ENCODE assay signal across 8 mouse cellular contexts in genomic region chr9:78482386-78482785, GRCm38 (mm10). TPM values are rescaled to one million over a fixed set of nuclear protein-coding genes. Genes with fewer than 3 reads are reported as not detected.
DNase-seq lines count a peak whose midpoint lies in the region; ATAC-seq lines count a peak whose summit lies in the region.

No protein-coding gene starts in this region.

- H3K4me2 ChIP-seq in kidney, embryonic 15.5 days = peak overlapping the region; percentile 64
- peak overlapping the region; percentile 55 for H3K4me2 ChIP-seq in embryonic facial prominence, embryonic 14.5 days (ENCODE audit: low read depth, low read length)
- peak overlapping the region; percentile 42 for H3K4me2 ChIP-seq in limb, embryonic 11.5 days (ENCODE audit: low read depth, severe bottlenecking)
- peak overlapping the region; percentile 59 for H3K4me2 ChIP-seq in neural tube, embryonic 12.5 days (replicated peaks)

- no peak for ATAC-seq in kidney, embryonic 15.5 days (replicated peaks; ENCODE audit: low FRiP score)
- ATAC-seq in embryonic facial prominence, embryonic 14.5 days (ENCODE audit: low read depth) = no peak
- ATAC-seq in limb, embryonic 11.5 days (ENCODE audit: insufficient number of reproducible peaks, low FRiP score, low TSS enrichment, low read depth) = no peak
- ATAC-seq in neural tube, embryonic 12.5 days (ENCODE audit: low FRiP score, low read depth) = no peak

- no peaks in the 10 kb centered on the region for H3K27me3 ChIP-seq in kidney, embryonic 15.5 days
- no peaks in the 10 kb centered on the region for H3K27me3 ChIP-seq in embryonic facial prominence, embryonic 14.5 days (replicated peaks; ENCODE audit: control insufficient read depth, insufficient read depth, low read length)
- no peaks in the 10 kb centered on the region for H3K27me3 ChIP-seq in limb, embryonic 11.5 days (ENCODE audit: control insufficient read depth, insufficient read depth, low read length)
- no peaks in the 10 kb centered on the region for H3K27me3 ChIP-seq in neural tube, embryonic 12.5 days (replicated peaks)

- 11% methylated on average over 3 of the region's 3 CpGs for WGBS in kidney, embryonic 15.5 days
- WGBS in embryonic facial prominence, embryonic 14.5 days = 5% methylated on average over 3 of the region's 3 CpGs
- 10% methylated on average over 3 of the region's 3 CpGs for WGBS in limb, embryonic 11.5 days
- WGBS in neural tube, embryonic 12.5 days = 10% methylated on average over 3 of the region's 3 CpGs

- peaks cover 11% of the 10 kb centered on the region for H3K4me1 ChIP-seq in kidney, embryonic 15.5 days
- H3K4me1 ChIP-seq in embryonic facial prominence, embryonic 14.5 days (ENCODE audit: control insufficient read depth, insufficient read depth, low read length) = peaks cover 9% of the 10 kb centered on the region; the same call in 1 of the 2 replicates
- 0 out of 2 replicates have a peak, but pooled peaks cover 2% of the 10 kb centered on the region for H3K4me1 ChIP-seq in limb, embryonic 11.5 days (ENCODE audit: control insufficient read depth, insufficient read depth, low read length)
- peaks cover 12% of the 10 kb centered on the region for H3K4me1 ChIP-seq in neural tube, embryonic 12.5 days

- H3K9ac ChIP-seq in kidney, embryonic 15.5 days = peak overlapping the region; percentile 63
- peak overlapping the region; percentile 76 for H3K9ac ChIP-seq in embryonic facial prominence, embryonic 14.5 days (ENCODE audit: low read depth, low read length)
- H3K9ac ChIP-seq in limb, embryonic 11.5 days (ENCODE audit: low read length) = peak overlapping the region; percentile 85
- peak overlapping the region; percentile 76 for H3K9ac ChIP-seq in neural tube, embryonic 12.5 days

- H3K4me3 ChIP-seq in kidney, embryonic 15.5 days (replicated peaks) = peak overlapping the region; percentile 87
- H3K4me3 ChIP-seq in embryonic facial prominence, embryonic 14.5 days (ENCODE audit: low read depth, low read length) = peak overlapping the region; percentile 98
- peak overlapping the region; percentile 99 for H3K4me3 ChIP-seq in limb, embryonic 11.5 days (ENCODE audit: low read depth, low read length)
- H3K4me3 ChIP-seq in neural tube, embryonic 12.5 days = peak overlapping the region; percentile 46

- peaks cover 27% of the 10 kb centered on the region for H3K36me3 ChIP-seq in kidney, embryonic 15.5 days
- H3K36me3 ChIP-seq in embryonic facial prominence, embryonic 14.5 days (ENCODE audit: control insufficient read depth, insufficient read depth, low read length) = peaks cover 30% of the 10 kb centered on the region
- peaks cover 7% of the 10 kb centered on the region; the same call in 1 of the 2 replicates for H3K36me3 ChIP-seq in limb, embryonic 11.5 days (ENCODE audit: control insufficient read depth, insufficient read depth, low read length)
- peaks cover 18% of the 10 kb centered on the region for H3K36me3 ChIP-seq in neural tube, embryonic 12.5 days

- H3K27ac ChIP-seq in kidney, embryonic 15.5 days = peak overlapping the region; percentile 99
- H3K27ac ChIP-seq in embryonic facial prominence, embryonic 14.5 days (replicated peaks; ENCODE audit: low read depth, low read length) = peak overlapping the region; percentile 97
- H3K27ac ChIP-seq in limb, embryonic 11.5 days (replicated peaks; ENCODE audit: low read depth, low read length) = peak overlapping the region; percentile 96
- peak overlapping the region; percentile 98 for H3K27ac ChIP-seq in neural tube, embryonic 12.5 days

- no peak for DNase-seq in kidney, adult 8-10 months
- no peak for DNase-seq in embryonic facial prominence, embryonic 14.5 days (ENCODE audit: low spot score)
- DNase-seq in limb, embryonic 11.5 days (ENCODE audit: low spot score) = no peak
- DNase-seq in gastrocnemius, postnatal 25 days = no peak
- no peak for DNase-seq in gastrocnemius, postnatal 10 days
- no peak for DNase-seq in kidney, postnatal 10 days

- H3K9me3 ChIP-seq in kidney, embryonic 15.5 days (replicated peaks) = no peaks in the 10 kb centered on the region
- no peaks in the 10 kb centered on the region for H3K9me3 ChIP-seq in embryonic facial prominence, embryonic 14.5 days (ENCODE audit: control insufficient read depth, low read length)
- no peaks in the 10 kb centered on the region for H3K9me3 ChIP-seq in limb, embryonic 11.5 days (ENCODE audit: control insufficient read depth, low read length)
- H3K9me3 ChIP-seq in neural tube, embryonic 12.5 days = no peaks in the 10 kb centered on the region

RNA-seq across cellular contexts. Expression of gene Eef1a1, which starts 6.6 kb away (rescaled TPM):
- 4,779 and 4,974 TPM in 2 replicates for polyA plus RNA-seq in kidney, embryonic 15.5 days (2015; fragmentation: Nextera tagmentation; extraction: Ambion mirVana)
- 5,674 and 6,022 TPM in 2 replicates for polyA plus RNA-seq in embryonic facial prominence, embryonic 14.5 days (2014; fragmentation: Nextera tagmentation; extraction: Ambion mirVana)
- 5,036 and 5,240 TPM in 2 replicates for polyA plus RNA-seq in limb, embryonic 11.5 days (2014; fragmentation: Nextera tagmentation; extraction: Ambion mirVana)
- 3,212 and 3,225 TPM in 2 replicates for polyA plus RNA-seq in neural tube, embryonic 12.5 days (2016; fragmentation: Nextera tagmentation; extraction: Ambion mirVana)
- total RNA-seq in gastrocnemius, postnatal 25 days (2021) = 100 to 1,000 TPM; 488 to 752 TPM
- total RNA-seq in gastrocnemius, postnatal 10 days (2021) = 1,000 to 10,000 TPM; 2,370 to 3,141 TPM

RNA-seq across cellular contexts. Expression of gene Gm17324, which starts 33.8 kb away (rescaled TPM):
- 0.55 and 1.4 TPM in 2 replicates for polyA plus RNA-seq in kidney, embryonic 15.5 days (2015; fragmentation: Nextera tagmentation; extraction: Ambion mirVana)
- 0.71 TPM in 1 of 2 replicates, not detected in the other for polyA plus RNA-seq in embryonic facial prominence, embryonic 14.5 days (2014; fragmentation: Nextera tagmentation; extraction: Ambion mirVana)
- polyA plus RNA-seq in limb, embryonic 11.5 days (2014; fragmentation: Nextera tagmentation; extraction: Ambion mirVana) = 0.36 and 0.54 TPM in 2 replicates
- polyA plus RNA-seq in neural tube, embryonic 12.5 days (2016; fragmentation: Nextera tagmentation; extraction: Ambion mirVana) = 0.78 and 1.2 TPM in 2 replicates
- not detected for total RNA-seq in gastrocnemius, postnatal 25 days (2021)
- not detected for total RNA-seq in gastrocnemius, postnatal 10 days (2021)

RNA-seq across cellular contexts. Expression of gene Mto1, which starts 34.4 kb away (rescaled TPM):
- polyA plus RNA-seq in kidney, embryonic 15.5 days (2015; fragmentation: Nextera tagmentation; extraction: Ambion mirVana) = 26.7 and 27.9 TPM in 2 replicates
- polyA plus RNA-seq in embryonic facial prominence, embryonic 14.5 days (2014; fragmentation: Nextera tagmentation; extraction: Ambion mirVana) = 21.4 and 22.1 TPM in 2 replicates
- 22.1 and 22.6 TPM in 2 replicates for polyA plus RNA-seq in limb, embryonic 11.5 days (2014; fragmentation: Nextera tagmentation; extraction: Ambion mirVana)
- 25.6 and 26.5 TPM in 2 replicates for polyA plus RNA-seq in neural tube, embryonic 12.5 days (2016; fragmentation: Nextera tagmentation; extraction: Ambion mirVana)
- total RNA-seq in gastrocnemius, postnatal 25 days (2021) = 10 to 100 TPM; 17.3 to 18.3 TPM
- total RNA-seq in gastrocnemius, postnatal 10 days (2021) = 10 to 100 TPM; 15.3 to 16.4 TPM

RNA-seq across cellular contexts. Expression of gene Cgas, which starts 39.3 kb away (rescaled TPM):
- 2.1 and 2.8 TPM in 2 replicates for polyA plus RNA-seq in kidney, embryonic 15.5 days (2015; fragmentation: Nextera tagmentation; extraction: Ambion mirVana)
- 2.8 TPM in 2 replicates for polyA plus RNA-seq in embryonic facial prominence, embryonic 14.5 days (2014; fragmentation: Nextera tagmentation; extraction: Ambion mirVana)
- polyA plus RNA-seq in limb, embryonic 11.5 days (2014; fragmentation: Nextera tagmentation; extraction: Ambion mirVana) = 0.92 and 1.3 TPM in 2 replicates
- 0.73 and 1.3 TPM in 2 replicates for polyA plus RNA-seq in neural tube, embryonic 12.5 days (2016; fragmentation: Nextera tagmentation; extraction: Ambion mirVana)
- total RNA-seq in gastrocnemius, postnatal 25 days (2021) = under 1 TPM; 0.19 to 0.20 TPM
- 1 to 10 TPM in 1 of 2 experiments, under 1 TPM in 1; 0.96 to 1.2 TPM for total RNA-seq in gastrocnemius, postnatal 10 days (2021)

Comparison
In these comparisons a context has a peak if more than half of its experiments do, and no peak if none do; other contexts are left out.
1. H3K4me3 ChIP-seq: peak in every context shown above with its lines; median percentile 99 in limb, embryonic 11.5 days; 98 in embryonic facial prominence, embryonic 14.5 days; 87 in kidney, embryonic 15.5 days; 46 in neural tube, embryonic 12.5 days.